20 mouse cellular contexts compared by ENCODE assay signal in the genomic region with DNA sequence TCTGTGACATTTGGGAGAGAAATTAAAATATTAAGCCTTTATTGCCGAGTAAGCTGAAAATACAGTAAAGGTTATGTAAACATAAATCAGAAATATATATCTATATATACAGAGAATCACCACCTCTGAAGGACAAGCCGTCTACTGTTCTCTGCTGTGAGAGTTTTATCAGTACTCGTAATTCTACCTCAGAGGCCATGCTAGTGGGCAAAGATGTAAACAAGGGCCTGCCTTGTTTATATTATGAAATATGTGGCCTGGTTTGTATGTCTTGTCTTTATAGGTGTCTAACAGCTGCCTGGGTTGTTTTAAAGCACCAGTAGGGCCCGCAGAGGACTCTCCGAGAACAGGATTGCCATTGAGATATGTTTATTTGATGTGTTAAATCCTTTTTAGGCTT. TPM values are rescaled to one million over a fixed set of nuclear protein-coding genes. Genes with fewer than 3 reads are reported as not detected.
DNase-seq lines count a peak whose midpoint lies in the region; ATAC-seq and TF ChIP-seq lines count a peak whose summit lies in the region.
"Had no signal": no experiment of that assay in that cellular context is flagged by ENCODE, and none has a peak within 500 bp of the region (broad histone marks: within the 10 kb centered on the region; RNA-seq: fewer than 3 reads in every experiment).

No protein-coding gene starts in this region.

- intact Hi-C loops in heart, postnatal 36 days (cut with DNase I), result no loop called here
- intact Hi-C loops in left cerebral cortex, adult 2 months (cut with DNase I), result no loop called here

- peaks cover 93% of the 10 kb centered on the region for H3K36me3 ChIP-seq in heart, embryonic 13.5 days
- H3K36me3 ChIP-seq in embryonic facial prominence, embryonic 15.5 days, result peaks cover 56% of the 10 kb centered on the region
- peaks cover 66% of the 10 kb centered on the region for H3K36me3 ChIP-seq in limb, embryonic 15.5 days

- no peak overlapping the region for H3K4me2 ChIP-seq in heart, embryonic 13.5 days
- 0 out of 2 replicates have a peak overlapping the region, but pooled peaks have one; percentile 15 for H3K4me2 ChIP-seq in embryonic facial prominence, embryonic 15.5 days (replicated peaks)
- H3K4me2 ChIP-seq in limb, embryonic 15.5 days, result no peak overlapping the region
- H3K4me2 ChIP-seq: forebrain, embryonic 12.5 days; heart, embryonic 15.5 days; hindbrain, embryonic 12.5 days; intestine, embryonic 15.5 days; kidney, embryonic 15.5 days; liver, embryonic 11.5 days; lung, embryonic 14.5 days had no signal

- WGBS in heart, embryonic 13.5 days, result 70% methylated on average over 5 of the region's 5 CpGs
- WGBS in embryonic facial prominence, embryonic 15.5 days, result 53% methylated on average over 5 of the region's 5 CpGs
- 51% methylated on average over 5 of the region's 5 CpGs for WGBS in limb, embryonic 15.5 days

- H3K27me3 ChIP-seq in heart, embryonic 13.5 days (replicated peaks), result no peaks in the 10 kb centered on the region
- no peaks in the 10 kb centered on the region for H3K27me3 ChIP-seq in embryonic facial prominence, embryonic 15.5 days
- H3K27me3 ChIP-seq in limb, embryonic 15.5 days, result no peaks in the 10 kb centered on the region
- H3K27me3 ChIP-seq: forebrain, embryonic 12.5 days; heart, embryonic 15.5 days; hindbrain, embryonic 12.5 days; intestine, embryonic 15.5 days; kidney, embryonic 15.5 days had no signal

- peaks cover 81% of the 10 kb centered on the region for H3K4me1 ChIP-seq in heart, embryonic 13.5 days
- peaks cover 58% of the 10 kb centered on the region for H3K4me1 ChIP-seq in embryonic facial prominence, embryonic 15.5 days
- H3K4me1 ChIP-seq in limb, embryonic 15.5 days, result peaks cover 45% of the 10 kb centered on the region
- H3K4me1 ChIP-seq: midbrain, embryonic 10.5 days had no signal

- H3K4me3 ChIP-seq in heart, embryonic 13.5 days, result no peak overlapping the region
- no peak overlapping the region for H3K4me3 ChIP-seq in left cerebral cortex, adult 2 months
- H3K4me3 ChIP-seq in embryonic facial prominence, embryonic 15.5 days (replicated peaks), result no peak overlapping the region
- H3K4me3 ChIP-seq in limb, embryonic 15.5 days, result no peak overlapping the region
- H3K4me3 ChIP-seq: forebrain, embryonic 12.5 days; heart, embryonic 15.5 days; hindbrain, embryonic 12.5 days; intestine, embryonic 15.5 days; kidney, embryonic 15.5 days; midbrain, embryonic 10.5 days had no signal

- no peaks in the 10 kb centered on the region for H3K9me3 ChIP-seq in heart, embryonic 13.5 days
- H3K9me3 ChIP-seq in embryonic facial prominence, embryonic 15.5 days (replicated peaks), result no peaks in the 10 kb centered on the region
- H3K9me3 ChIP-seq in limb, embryonic 15.5 days, result no peaks in the 10 kb centered on the region
- H3K9me3 ChIP-seq: forebrain, embryonic 12.5 days; heart, embryonic 15.5 days; hindbrain, embryonic 12.5 days; intestine, embryonic 15.5 days; kidney, embryonic 15.5 days; midbrain, embryonic 10.5 days had no signal

- no peak overlapping the region for H3K9ac ChIP-seq in heart, embryonic 13.5 days
- no peak overlapping the region for H3K9ac ChIP-seq in embryonic facial prominence, embryonic 15.5 days
- H3K9ac ChIP-seq in limb, embryonic 15.5 days, result no peak overlapping the region
- H3K9ac ChIP-seq: forebrain, embryonic 12.5 days; heart, embryonic 15.5 days; hindbrain, embryonic 12.5 days; intestine, embryonic 15.5 days; kidney, embryonic 15.5 days; lung, embryonic 14.5 days had no signal

- H3K27ac ChIP-seq in heart, embryonic 13.5 days (replicated peaks), result 0 out of 2 replicates have a peak overlapping the region, but pooled peaks have one; percentile 2
- peak overlapping the region; percentile 66 for H3K27ac ChIP-seq in left cerebral cortex, adult 2 months
- peak overlapping the region; percentile 61 for H3K27ac ChIP-seq in embryonic facial prominence, embryonic 15.5 days (replicated peaks)
- H3K27ac ChIP-seq in limb, embryonic 15.5 days, result peak overlapping the region; percentile 57
- H3K27ac ChIP-seq: forebrain, embryonic 12.5 days; hindbrain, embryonic 12.5 days; intestine, embryonic 15.5 days; kidney, embryonic 15.5 days; macrophage; midbrain, embryonic 10.5 days had no signal

- ATAC-seq in heart, embryonic 13.5 days (ENCODE audit: extremely low read depth, insufficient number of reproducible peaks, low FRiP score, low TSS enrichment), result no peak
- no peak for ATAC-seq in embryonic facial prominence, embryonic 15.5 days (ENCODE audit: insufficient number of reproducible peaks, low FRiP score, low TSS enrichment, low read depth)
- peak; percentile 60 for ATAC-seq in limb, embryonic 15.5 days (ENCODE audit: insufficient number of reproducible peaks, low FRiP score, low TSS enrichment, low read depth)
- ATAC-seq: intestine, embryonic 15.5 days had no signal

- TF ChIP-seq CTCF in left cerebral cortex, adult 2 months (IDR thresholded peaks at IDR 0.05), result no peak

- DNase-seq in heart, postnatal 36 days, result no peak
- no peak for DNase-seq in left cerebral cortex, adult 2 months (ENCODE audit: extremely low spot score in 1 of 2, low spot score in 2 of 2)
- DNase-seq in left cerebral cortex, adult 11 months (ENCODE audit: low spot score), result no peak
- DNase-seq in adrenal gland, postnatal 25 days, result no peak
- DNase-seq: cerebellum, adult 8-10 months; gastrocnemius, postnatal 25 days; kidney, postnatal 4 days; lung, embryonic 14.5 days; right cerebral cortex, postnatal 4 days had no signal

RNA-seq across cellular contexts. Expression of gene Nedd4, which starts 29.8 kb away (rescaled TPM):
- 468 and 480 TPM in 2 replicates for polyA plus RNA-seq in heart, embryonic 13.5 days (2015; fragmentation: Nextera tagmentation; extraction: Ambion mirVana)
- 100 to 1,000 TPM; 366 to 383 TPM for total RNA-seq in heart, postnatal 36 days (2021)
- total RNA-seq in left cerebral cortex, adult 2 months (2021), result 100 to 1,000 TPM; 268 to 283 TPM
- polyA plus RNA-seq in embryonic facial prominence, embryonic 15.5 days (2015; fragmentation: Nextera tagmentation; extraction: Ambion mirVana), result 541 and 546 TPM in 2 replicates
- polyA plus RNA-seq in limb, embryonic 15.5 days (2015; fragmentation: Nextera tagmentation; extraction: Ambion mirVana), result 569 and 579 TPM in 2 replicates
- 418 and 467 TPM in 2 replicates for total RNA-seq in adrenal gland, postnatal 25 days (2021)

Comparison
In these comparisons a context has a peak if more than half of its experiments do, and no peak if none do; other contexts are left out.
1. H3K27ac ChIP-seq: peak in every context shown above with its lines; median percentile 66 in left cerebral cortex, adult 2 months; 61 in embryonic facial prominence, embryonic 15.5 days; 57 in limb, embryonic 15.5 days; 2 in heart, embryonic 13.5 days.